Mouse (Mus musculus): ENCODE measurements around the gene Adm. TPM values are rescaled to one million over a fixed set of nuclear protein-coding genes. Genes with fewer than 3 reads are reported as not detected.

Gene Adm
- polyA plus RNA-seq, 1 experiment = 2.2 TPM

GRCm38 (mm10) chr7:110624067-110624466, 3.4 kb upstream of the Adm start:
- H3K27ac ChIP-seq (replicated peaks; ENCODE audit: low read depth, low read length) = no peak overlapping the region
- H3K4me3 ChIP-seq (ENCODE audit: insufficient read depth, low read depth, low read length) = no peak overlapping the region
- H3K4me1 ChIP-seq (ENCODE audit: control insufficient read depth, insufficient read depth, insufficient read length, low read length) = peaks cover 2% of the 10 kb centered on the region; the same call in 1 of the 2 replicates

GRCm38 (mm10) chr7:110624961-110625360, 2.5 kb upstream of the Adm start:
- peaks cover 2% of the 10 kb centered on the region; the same call in 1 of the 2 replicates for H3K4me1 ChIP-seq (ENCODE audit: control insufficient read depth, insufficient read depth, insufficient read length, low read length)

GRCm38 (mm10) chr7:110625489-110625888, 2.0 kb upstream of the Adm start:
- H3K4me3 ChIP-seq (ENCODE audit: insufficient read depth, low read depth, low read length) = peak overlapping the region; percentile 43
- no peak overlapping the region for H3K27ac ChIP-seq (replicated peaks; ENCODE audit: low read depth, low read length)
- H3K4me1 ChIP-seq (ENCODE audit: control insufficient read depth, insufficient read depth, insufficient read length, low read length) = peaks cover 2% of the 10 kb centered on the region; the same call in 1 of the 2 replicates

More at GRCm38 (mm10) chr7:110624961-110625360, 2.5 kb upstream of the Adm start:
- no peak overlapping the region for H3K27ac ChIP-seq (replicated peaks; ENCODE audit: low read depth, low read length)
- H3K4me3 ChIP-seq (ENCODE audit: insufficient read depth, low read depth, low read length) = no peak overlapping the region

GRCm38 (mm10) chr7:110626186-110627098, 1.0 kb upstream of the Adm start:
- Histone ChIP-seq H3K4me1 (ENCODE audit: control insufficient read depth, insufficient read depth, insufficient read length, low read length) (peaks cover 2% of the 10 kb centered on the region; the same call in 1 of the 2 replicates), H3K4me3 (ENCODE audit: insufficient read depth, low read depth, low read length) (peak overlapping the region; percentile 70), H3K27ac (replicated peaks; ENCODE audit: low read depth, low read length) (no peak overlapping the region)

- peaks cover 2% of the 10 kb centered on the region; the same call in 1 of the 2 replicates for H3K4me1 ChIP-seq (ENCODE audit: control insufficient read depth, insufficient read depth, insufficient read length, low read length)
- H3K4me3 ChIP-seq (ENCODE audit: insufficient read depth, low read depth, low read length) = peak overlapping the region; percentile 70
- no peak overlapping the region for H3K27ac ChIP-seq (replicated peaks; ENCODE audit: low read depth, low read length)
These were observed 370 bp upstream of the Adm start for GRCm38 (mm10) chr7:110627099-110627482.

GRCm38 (mm10) chr7:110628273-110628600, 776 bp downstream of the Adm start:
- peak overlapping the region; percentile 70 for H3K4me3 ChIP-seq (ENCODE audit: insufficient read depth, low read depth, low read length)
- peak overlapping the region; percentile 53 for H3K27ac ChIP-seq (replicated peaks; ENCODE audit: low read depth, low read length)
- peaks cover 2% of the 10 kb centered on the region; the same call in 1 of the 2 replicates for H3K4me1 ChIP-seq (ENCODE audit: control insufficient read depth, insufficient read depth, insufficient read length, low read length)

GRCm38 (mm10) chr7:110628611-110629354, 1.3 kb downstream of the Adm start:
- peak overlapping the region; percentile 57 for H3K27ac ChIP-seq (replicated peaks; ENCODE audit: low read depth, low read length)
- peak overlapping the region; percentile 70 for H3K4me3 ChIP-seq (ENCODE audit: insufficient read depth, low read depth, low read length)
- peaks cover 2% of the 10 kb centered on the region; the same call in 1 of the 2 replicates for H3K4me1 ChIP-seq (ENCODE audit: control insufficient read depth, insufficient read depth, insufficient read length, low read length)

GRCm38 (mm10) chr7:110629892-110630666, 2.6 kb downstream of the Adm start:
- Histone ChIP-seq H3K27ac (replicated peaks; ENCODE audit: low read depth, low read length) (peak overlapping the region; percentile 32), H3K4me3 (ENCODE audit: insufficient read depth, low read depth, low read length) (peak overlapping the region; percentile 68), H3K4me1 (ENCODE audit: control insufficient read depth, insufficient read depth, insufficient read length, low read length) (peaks cover under 1% of the 10 kb centered on the region; the same call in 1 of the 2 replicates)

- Histone ChIP-seq H3K27ac (replicated peaks; ENCODE audit: low read depth, low read length) (peak overlapping the region; percentile 27; the same call in 1 of the 2 replicates), H3K4me3 (ENCODE audit: insufficient read depth, low read depth, low read length) (peak overlapping the region; percentile 68; the same call in 1 of the 2 replicates), H3K4me1 (ENCODE audit: control insufficient read depth, insufficient read depth, insufficient read length, low read length) (no peaks in the 10 kb centered on the region; the same call in 1 of the 2 replicates)
These were observed 3.9 kb downstream of the Adm start for GRCm38 (mm10) chr7:110631136-110631888.

GRCm38 (mm10) chr7:110635929-110636328, 8.5 kb downstream of the Adm start:
- Histone ChIP-seq H3K27ac (replicated peaks; ENCODE audit: low read depth, low read length) (no peak overlapping the region), H3K4me1 (ENCODE audit: control insufficient read depth, insufficient read depth, insufficient read length, low read length) (peaks cover 6% of the 10 kb centered on the region; the same call in 1 of the 2 replicates), H3K4me3 (ENCODE audit: insufficient read depth, low read depth, low read length) (no peak overlapping the region)

GRCm38 (mm10) chr7:110636559-110636958, 9.1 kb downstream of the Adm start:
- Histone ChIP-seq H3K4me1 (ENCODE audit: control insufficient read depth, insufficient read depth, insufficient read length, low read length) (peaks cover 6% of the 10 kb centered on the region; the same call in 1 of the 2 replicates), H3K4me3 (ENCODE audit: insufficient read depth, low read depth, low read length) (no peak overlapping the region), H3K27ac (replicated peaks; ENCODE audit: low read depth, low read length) (no peak overlapping the region)

GRCm38 (mm10) chr7:110638305-110639110, 11.0 kb downstream of the Adm start:
- Histone ChIP-seq H3K4me1 (ENCODE audit: control insufficient read depth, insufficient read depth, insufficient read length, low read length) (peaks cover 6% of the 10 kb centered on the region; the same call in 1 of the 2 replicates), H3K4me3 (ENCODE audit: insufficient read depth, low read depth, low read length) (no peak overlapping the region), H3K27ac (replicated peaks; ENCODE audit: low read depth, low read length) (no peak overlapping the region)

GRCm38 (mm10) chr7:110639291-110639915, 11.9 kb downstream of the Adm start:
- Histone ChIP-seq H3K27ac (replicated peaks; ENCODE audit: low read depth, low read length) (no peak overlapping the region), H3K4me1 (ENCODE audit: control insufficient read depth, insufficient read depth, insufficient read length, low read length) (peaks cover 9% of the 10 kb centered on the region), H3K4me3 (ENCODE audit: insufficient read depth, low read depth, low read length) (no peak overlapping the region)

Data from brown adipose tissue, adult 24 weeks (tissue).